Mouse (Mus musculus): ENCODE data around the gene Rps11. TPM values are rescaled to one million over a fixed set of nuclear protein-coding genes. Genes with fewer than 3 reads are reported as not detected.

Rps11 gene
- polyA plus RNA-seq (2012; rRNA removed) = 149 and 231 TPM in 2 replicates

GRCm38 (mm10) chr7:45124224-45125143, at the start of gene Rps11:
Gene Rps11, minus strand, starts transcription at chr7:45124439.

DNA sequence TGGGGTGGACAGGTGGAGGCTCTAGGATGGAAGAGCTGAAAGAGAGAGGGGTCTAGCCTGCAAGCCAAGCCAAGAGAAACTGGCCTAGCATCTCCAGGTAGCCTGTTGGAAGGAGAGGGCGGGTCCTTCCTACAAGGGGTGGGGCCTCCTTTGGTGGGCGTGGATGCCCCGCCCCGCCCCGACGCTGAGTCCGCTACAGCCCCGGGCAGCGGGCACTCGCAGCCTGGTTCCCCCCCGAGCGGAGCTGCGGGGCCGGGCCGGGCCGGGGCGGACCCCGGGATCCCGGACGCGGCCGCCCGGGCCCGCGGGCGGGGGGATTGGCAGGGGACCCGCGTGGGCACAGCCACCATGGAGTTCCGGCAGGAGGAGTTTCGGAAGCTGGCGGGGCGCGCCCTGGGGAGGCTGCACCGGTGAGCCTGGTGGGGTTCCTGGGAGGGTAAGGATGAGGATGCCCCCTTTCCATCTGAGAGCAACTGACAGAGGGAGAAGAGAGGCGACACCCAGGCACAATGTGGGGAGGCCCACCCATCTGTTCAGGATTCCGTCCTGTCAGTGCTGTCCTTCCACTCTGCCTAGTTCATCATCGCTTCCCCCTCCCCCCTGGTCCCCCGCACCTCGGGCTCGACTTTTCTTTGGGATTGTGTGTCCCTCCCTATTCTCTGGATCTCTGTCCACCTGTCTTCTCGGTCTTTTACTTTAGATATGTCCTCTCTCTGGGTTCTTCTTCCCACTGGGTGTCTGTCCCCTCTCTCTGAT, 39.7 kb upstream of the Rps11 start, which contains the start of gene Slc17a7:
TSS of gene Slc17a7 (plus strand) at position 215 of the 756 bp plus-strand sequence.

DNA sequence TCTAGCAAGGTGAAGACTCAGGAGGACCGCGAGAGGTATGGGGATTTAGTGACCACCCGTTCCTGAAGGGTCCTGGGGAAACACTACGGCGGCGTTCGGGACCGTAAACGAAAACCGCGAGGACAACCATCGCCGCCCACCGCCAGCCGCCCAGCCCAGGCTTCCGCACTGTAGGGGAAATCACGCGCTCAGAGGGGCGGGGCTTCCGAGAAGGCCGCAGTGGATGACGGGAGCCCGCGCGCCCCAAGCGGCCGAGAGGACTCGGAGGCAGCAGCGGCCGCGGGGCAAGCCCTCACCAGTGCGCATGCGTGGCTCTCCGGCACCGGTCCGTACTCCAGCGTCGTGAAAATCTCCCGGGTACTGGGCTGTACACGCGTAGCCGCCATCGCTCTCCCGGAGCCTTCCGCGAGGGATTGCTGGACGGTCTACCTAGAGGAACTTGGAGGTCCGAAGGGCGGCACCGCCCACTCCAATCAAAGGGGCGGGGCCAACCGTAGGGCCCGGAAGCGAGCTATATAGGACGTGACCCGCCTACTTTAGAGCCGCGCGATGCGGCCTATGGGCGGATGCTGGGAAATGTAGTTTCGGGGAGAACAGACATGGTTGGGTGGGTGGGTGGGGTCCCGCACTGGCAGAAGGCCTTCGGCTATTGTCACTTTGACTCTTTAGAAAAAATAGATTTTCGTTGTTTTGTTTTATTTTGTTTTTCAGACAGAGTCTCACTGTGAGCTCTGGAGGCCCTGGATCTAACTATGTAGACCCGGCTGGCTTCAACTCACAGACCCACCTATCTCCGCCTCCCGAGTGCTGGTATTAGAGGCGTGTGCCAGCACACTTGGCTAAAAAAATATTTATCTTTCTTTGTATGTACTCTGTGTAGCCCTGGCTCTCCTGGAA, 30.1 kb upstream of the Rps11 start, which contains the start of the genes Pih1d1 and Aldh16a1:
TSS of gene Pih1d1 (plus strand) at position 208 of the 897 bp plus-strand sequence.
TSS of gene Aldh16a1 (minus strand) at position 489 of the 897 bp plus-strand sequence.

GRCm38 (mm10) chr7:45135993-45136567, 11.8 kb upstream of the Rps11 start, which contains the start of the genes Gm45713 and Flt3l:
Gene Gm45713, minus strand, starts transcription at chr7:45136231.
Gene Flt3l, minus strand, starts transcription at chr7:45136432.

DNA sequence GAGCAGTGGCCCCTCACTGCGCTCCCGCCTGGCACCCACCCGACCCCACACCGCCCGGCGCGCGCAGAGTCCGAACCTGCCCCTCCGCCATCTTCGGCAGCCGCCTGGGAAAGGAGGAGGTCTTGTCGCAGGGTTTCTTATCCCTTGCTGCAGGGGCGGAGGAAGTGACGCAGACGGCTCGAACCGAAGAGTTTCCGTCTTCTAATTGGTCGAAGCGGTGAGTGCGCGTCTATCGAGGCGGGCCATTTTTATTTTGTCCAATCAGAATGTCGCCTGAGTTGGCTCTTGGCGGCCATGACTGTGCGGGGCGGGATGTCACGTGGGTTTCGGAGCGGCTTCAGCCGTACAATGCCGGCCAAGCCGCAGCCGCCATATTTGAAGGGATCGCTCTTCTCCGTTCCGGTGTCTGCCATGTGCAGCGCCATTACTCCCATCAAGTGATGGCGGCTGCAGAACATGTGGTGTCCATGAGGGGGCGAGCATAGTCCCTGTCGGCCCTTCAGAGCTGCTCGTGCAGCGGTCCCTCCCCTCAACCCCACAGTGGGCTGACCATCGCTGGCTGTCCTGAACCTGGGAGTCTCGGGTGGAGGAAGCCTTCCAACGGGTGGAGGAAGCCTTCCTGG, 4.5 kb upstream of the Rps11 start, which contains the start of gene Rpl13a:
TSS of gene Rpl13a (minus strand) at position 138 of the 623 bp plus-strand sequence.

GRCm38 (mm10) chr7:45103652-45104180, 20.5 kb downstream of the Rps11 start, which contains the start of gene Fcgrt:
Gene Fcgrt, minus strand, starts transcription at chr7:45103851.

DNA sequence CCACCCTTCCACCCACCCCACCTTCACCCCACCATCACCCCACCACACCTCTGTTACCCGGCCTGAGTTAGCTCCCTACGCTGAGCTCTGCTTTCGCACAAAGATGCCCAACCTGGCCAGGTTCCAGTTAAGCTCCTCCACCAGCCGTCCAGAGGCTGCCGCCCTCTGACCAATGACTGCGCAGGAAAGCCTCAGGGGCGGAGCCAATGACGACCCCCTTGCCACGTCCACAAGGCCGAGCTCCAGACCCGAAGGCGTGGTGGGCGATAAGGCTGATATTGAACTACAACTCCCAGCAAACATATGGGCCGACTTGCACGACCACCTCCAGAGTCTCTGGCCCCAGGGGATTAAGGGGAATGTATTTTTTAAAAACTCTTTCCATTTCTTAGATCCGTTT, 32.2 kb downstream of the Rps11 start, which contains the start of gene Rcn3:
TSS of gene Rcn3 (minus strand) at position 174 of the 400 bp plus-strand sequence.

Other genes starting within 250 kb of the Rps11 start
- 304 and 344 TPM in 2 replicates for gene Med25, start 231.7 kb downstream of the Rps11 start, polyA plus RNA-seq (2012; rRNA removed)
- gene Fuz, start 228.4 kb downstream of the Rps11 start, polyA plus RNA-seq (2012; rRNA removed) = 59.1 and 65.3 TPM in 2 replicates
- gene Ap2a1, start 194.9 kb downstream of the Rps11 start, polyA plus RNA-seq (2012; rRNA removed) = 94.2 and 104 TPM in 2 replicates
- not detected in 2 replicates for gene Tsks, start 181.2 kb downstream of the Rps11 start, polyA plus RNA-seq (2012; rRNA removed)
- 14.6 and 20.4 TPM in 2 replicates for gene Cpt1c, start 149.6 kb downstream of the Rps11 start, polyA plus RNA-seq (2012; rRNA removed)
- 75.9 and 81.7 TPM in 2 replicates for gene Prmt1, start 137.9 kb downstream of the Rps11 start, polyA plus RNA-seq (2012; rRNA removed)
- gene Irf3, start 126.8 kb downstream of the Rps11 start, polyA plus RNA-seq (2012; rRNA removed) = 114 and 134 TPM in 2 replicates
- 32.2 and 35.0 TPM in 2 replicates for gene Bcl2l12, start 125.7 kb downstream of the Rps11 start, polyA plus RNA-seq (2012; rRNA removed)
- gene Scaf1, start 108.1 kb downstream of the Rps11 start, polyA plus RNA-seq (2012; rRNA removed) = 82.6 and 102 TPM in 2 replicates
- 123 and 160 TPM in 2 replicates for gene Rras, start 106.5 kb downstream of the Rps11 start, polyA plus RNA-seq (2012; rRNA removed)
- gene Prr12, start 71.6 kb downstream of the Rps11 start, polyA plus RNA-seq (2012; rRNA removed) = 7.7 and 10.0 TPM in 2 replicates
- 98.1 and 100 TPM in 2 replicates for gene Nosip, start 62.0 kb downstream of the Rps11 start, polyA plus RNA-seq (2012; rRNA removed)
- 140 and 174 TPM in 2 replicates for gene Prrg2, start 61.8 kb downstream of the Rps11 start, polyA plus RNA-seq (2012; rRNA removed)
- gene Rcn3, start 32.2 kb downstream of the Rps11 start, polyA plus RNA-seq (2012; rRNA removed) = 118 and 163 TPM in 2 replicates
- 83.0 and 96.0 TPM in 2 replicates for gene Fcgrt, start 20.6 kb downstream of the Rps11 start, polyA plus RNA-seq (2012; rRNA removed)
- 1,458 and 1,702 TPM in 2 replicates for gene Rpl13a, start 4.3 kb upstream of the Rps11 start, polyA plus RNA-seq (2012; rRNA removed)
- 0.47 and 0.50 TPM in 2 replicates for gene Gm45713, start 11.8 kb upstream of the Rps11 start, polyA plus RNA-seq (2012; rRNA removed)
- 43.2 and 54.5 TPM in 2 replicates for gene Flt3l, start 12.0 kb upstream of the Rps11 start, polyA plus RNA-seq (2012; rRNA removed)
- gene Pih1d1, start 29.9 kb upstream of the Rps11 start, polyA plus RNA-seq (2012; rRNA removed) = 54.6 and 63.2 TPM in 2 replicates
- gene Aldh16a1, start 30.1 kb upstream of the Rps11 start, polyA plus RNA-seq (2012; rRNA removed) = 107 and 124 TPM in 2 replicates
- 0.09 and 0.20 TPM in 2 replicates for gene Slc17a7, start 39.5 kb upstream of the Rps11 start, polyA plus RNA-seq (2012; rRNA removed)
- gene Gfy, start 55.1 kb upstream of the Rps11 start, polyA plus RNA-seq (2012; rRNA removed) = not detected in 2 replicates
- gene Pth2, start 56.6 kb upstream of the Rps11 start, polyA plus RNA-seq (2012; rRNA removed) = not detected in 2 replicates
- 0.05 TPM in 1 of 2 replicates, not detected in the other for gene Ccdc155, start 80.5 kb upstream of the Rps11 start, polyA plus RNA-seq (2012; rRNA removed)
- 1.3 and 2.3 TPM in 2 replicates for gene Dkkl1, start 87.7 kb upstream of the Rps11 start, polyA plus RNA-seq (2012; rRNA removed)
- 10.7 and 13.9 TPM in 2 replicates for gene Tead2, start 91.3 kb upstream of the Rps11 start, polyA plus RNA-seq (2012; rRNA removed)
- gene Cd37, start 114.7 kb upstream of the Rps11 start, polyA plus RNA-seq (2012; rRNA removed) = 34.3 and 38.4 TPM in 2 replicates
- gene Slc6a16, start 116.6 kb upstream of the Rps11 start, polyA plus RNA-seq (2012; rRNA removed) = not detected in 2 replicates
- gene Slc6a21, start 153.1 kb upstream of the Rps11 start, polyA plus RNA-seq (2012; rRNA removed) = not detected in 2 replicates
- 204 and 260 TPM in 2 replicates for gene Trpm4, start 209.3 kb upstream of the Rps11 start, polyA plus RNA-seq (2012; rRNA removed)
- 0.21 and 0.75 TPM in 2 replicates for gene Hrc, start 210.9 kb upstream of the Rps11 start, polyA plus RNA-seq (2012; rRNA removed)
- 103 and 110 TPM in 2 replicates for gene Ppfia3, start 242.6 kb upstream of the Rps11 start, polyA plus RNA-seq (2012; rRNA removed)
- 4.7 and 8.2 TPM in 2 replicates for gene Lin7b, start 246.1 kb upstream of the Rps11 start, polyA plus RNA-seq (2012; rRNA removed)

Measured in colon, adult 2 months (tissue).